In the genomic region with DNA sequence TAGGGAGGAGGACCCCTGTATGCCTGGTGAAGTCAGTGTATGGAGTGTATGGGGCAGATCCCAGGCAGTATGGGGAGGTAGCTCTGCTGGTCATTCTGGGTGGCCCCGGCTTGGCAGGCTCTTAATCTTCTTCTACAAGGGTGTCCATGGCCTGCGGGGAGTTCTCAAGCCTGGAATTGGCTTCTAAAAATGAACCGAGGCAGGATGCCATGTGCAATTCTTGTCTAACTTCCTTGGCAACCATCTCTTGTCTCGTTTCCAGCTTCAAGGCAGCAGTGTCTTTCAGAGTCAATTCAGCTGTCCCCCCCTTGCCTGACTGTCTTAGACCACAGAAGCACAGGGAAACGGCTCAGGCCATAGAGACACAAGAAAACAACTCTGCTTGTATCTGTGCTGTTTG, we compare ENCODE assay signal across 10 mouse cellular contexts. TPM values are rescaled to one million over a fixed set of nuclear protein-coding genes. Genes with fewer than 3 reads are reported as not detected.
DNase-seq lines count a peak whose midpoint lies in the region; ATAC-seq lines count a peak whose summit lies in the region.
"Had no signal": no experiment of that assay in that cellular context is flagged by ENCODE, and none has a peak within 500 bp of the region (broad histone marks: within the 10 kb centered on the region; RNA-seq: fewer than 3 reads in every experiment).

No protein-coding gene starts in this region.

- peak overlapping the region; percentile 80 for H3K27ac ChIP-seq in heart, embryonic 15.5 days
- H3K27ac ChIP-seq: midbrain, embryonic 12.5 days had no signal

- WGBS in heart, embryonic 15.5 days = 17% methylated on average over 5 of the region's 5 CpGs

- no peaks in the 10 kb centered on the region for H3K9me3 ChIP-seq in heart, embryonic 15.5 days (replicated peaks)
- H3K9me3 ChIP-seq: midbrain, embryonic 12.5 days had no signal

- no peak for ATAC-seq in heart, embryonic 15.5 days (replicated peaks; ENCODE audit: insufficient number of reproducible peaks, insufficient read depth, low FRiP score, low read depth)
- ATAC-seq in granulocyte monocyte progenitor cell, adult 5-6 weeks (replicated peaks; ENCODE audit: poor library complexity, severe bottlenecking) = no peak

- peak overlapping the region; percentile 48 for H3K4me2 ChIP-seq in heart, embryonic 15.5 days
- H3K4me2 ChIP-seq: midbrain, embryonic 12.5 days had no signal

- no peak overlapping the region for H3K9ac ChIP-seq in heart, embryonic 15.5 days
- H3K9ac ChIP-seq: midbrain, embryonic 12.5 days had no signal

- peak; percentile 14 for DNase-seq in layer of hippocampus, adult 9-11 months
- no peak for DNase-seq in layer of hippocampus, postnatal 25 days (ENCODE audit: extremely low spot score in 1 of 2, low spot score in 1 of 2)
- DNase-seq in cerebellum, postnatal 25 days = peak; percentile 34 to 55
- peak; percentile 60 for DNase-seq in lung, postnatal 36 days
- no peak for DNase-seq in kidney, adult 9 months
- no peak for DNase-seq in spleen, postnatal 14 days (ENCODE audit: low spot score in 2 of 2)

- no peaks in the 10 kb centered on the region for H3K36me3 ChIP-seq in heart, embryonic 15.5 days
- H3K36me3 ChIP-seq: midbrain, embryonic 12.5 days had no signal

- H3K27me3 ChIP-seq in heart, embryonic 15.5 days = no peaks in the 10 kb centered on the region
- H3K27me3 ChIP-seq: midbrain, embryonic 12.5 days had no signal

- peaks cover 70% of the 10 kb centered on the region for H3K4me1 ChIP-seq in heart, embryonic 15.5 days (replicated peaks)
- H3K4me1 ChIP-seq: midbrain, embryonic 12.5 days had no signal

- H3K4me3 ChIP-seq in heart, embryonic 15.5 days = no peak overlapping the region
- H3K4me3 ChIP-seq: midbrain, embryonic 12.5 days had no signal

RNA-seq across cellular contexts. Expression of a gene that starts 28.3 kb away (rescaled TPM):
- 10 to 100 TPM; 28.4 to 32.0 TPM for total RNA-seq in layer of hippocampus, postnatal 25 days (2021)
- 242 and 287 TPM in 2 replicates for polyA plus RNA-seq in heart, embryonic 15.5 days (2015; fragmentation: Nextera tagmentation; extraction: Ambion mirVana)
- not detected in 2 replicates for total RNA-seq in granulocyte monocyte progenitor cell, adult 5-6 weeks (2014; fragmentation: Nextera tagmentation)
- not detected in 2 replicates for total RNA-seq in granulocyte monocyte progenitor cell, adult 5-6 weeks (2017)
- total RNA-seq: common myeloid progenitor, adult 5-6 weeks had no signal

Comparison
In these comparisons a context has a peak if more than half of its experiments do, and no peak if none do; other contexts are left out.
1. DNase-seq: peak in layer of hippocampus, adult 9-11 months (single experiment), cerebellum, postnatal 25 days (2 of 2) and lung, postnatal 36 days (single experiment); none in layer of hippocampus, postnatal 25 days (0 of 2), kidney, adult 9 months (single experiment) and spleen, postnatal 14 days (0 of 2).
2. RNA of a gene that starts 28.3 kb away (total RNA-seq): 28.4 to 32.0 TPM in layer of hippocampus, postnatal 25 days; not detected in granulocyte monocyte progenitor cell, adult 5-6 weeks; every median in the first group is over 10 times any median in the second.